Mouse (Mus musculus) cerebellum, postnatal 14 days (tissue): ENCODE data around the gene Il12rb1.
A peak's percentile ranks its signal among the peaks of the same experiment; 100 is the strongest.
"Not testable (repeated sequence)": the region's sequence is repeated elsewhere in the genome, so short reads cannot be mapped to it uniquely, and the experiment has no call there.

Source experiments
- DNase-seq, 2 experiments: peaks; one replicate each; pipeline ENCODE4 v3.0.0; 2021; ENCODE audit warnings: mixed read lengths in 2 of 2

Il12rb1 gene

DNA sequence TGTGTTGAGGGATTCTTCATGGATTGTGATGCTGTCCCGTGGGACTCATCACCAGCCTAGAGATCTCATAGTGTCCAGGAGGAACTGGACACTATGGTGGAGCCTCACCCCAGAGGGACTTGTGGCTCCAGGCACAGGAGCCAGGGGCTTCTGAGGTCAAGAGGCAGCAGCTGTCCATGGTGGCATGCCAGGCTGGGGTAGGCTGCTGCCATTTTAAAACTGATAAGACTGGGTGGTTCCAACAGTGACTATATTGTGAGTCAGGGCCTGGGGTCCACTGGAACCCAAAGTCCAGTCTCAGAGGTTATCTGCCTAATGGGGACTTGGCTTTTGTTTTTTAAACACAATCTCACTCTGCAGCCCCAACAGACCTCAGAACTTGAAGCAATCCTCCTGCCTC is 6.4 kb upstream of the Il12rb1 start:
- no peak for DNase-seq

DNA sequence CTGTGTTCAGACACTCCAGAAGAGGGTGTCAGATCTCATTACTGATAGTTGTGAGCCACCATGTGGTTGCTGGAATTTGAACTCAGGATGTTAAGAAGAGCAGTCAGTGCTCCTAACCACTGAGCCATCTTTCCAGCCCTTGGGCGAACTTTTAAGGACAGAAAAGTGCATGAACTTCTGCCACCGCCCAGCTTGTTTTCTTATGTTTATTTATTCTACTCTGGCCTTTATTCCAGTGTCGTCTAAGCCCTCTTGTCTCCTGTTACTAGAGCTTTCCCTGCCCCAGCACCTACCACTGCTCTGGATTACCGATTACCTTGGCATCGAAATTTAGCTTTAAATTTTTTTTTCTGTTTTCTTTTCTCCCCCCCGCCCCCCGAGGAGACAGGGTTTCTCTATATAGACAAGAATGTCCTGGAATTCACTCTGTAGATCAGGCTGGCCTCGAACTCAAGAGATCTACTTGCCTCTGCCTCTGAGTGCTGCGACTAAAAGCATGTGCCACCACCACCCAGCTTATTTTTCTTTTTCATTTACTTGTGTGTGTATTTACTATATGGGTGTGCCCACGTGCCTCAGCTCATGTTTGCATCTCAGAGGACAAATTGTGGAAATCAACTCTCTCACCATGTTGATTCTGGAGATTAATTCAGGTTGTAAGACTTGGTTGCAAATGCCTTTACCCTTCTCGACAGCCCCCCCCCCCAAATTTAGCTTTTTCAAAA is 5.3 kb upstream of the Il12rb1 start:
- DNase-seq = no peak

DNA sequence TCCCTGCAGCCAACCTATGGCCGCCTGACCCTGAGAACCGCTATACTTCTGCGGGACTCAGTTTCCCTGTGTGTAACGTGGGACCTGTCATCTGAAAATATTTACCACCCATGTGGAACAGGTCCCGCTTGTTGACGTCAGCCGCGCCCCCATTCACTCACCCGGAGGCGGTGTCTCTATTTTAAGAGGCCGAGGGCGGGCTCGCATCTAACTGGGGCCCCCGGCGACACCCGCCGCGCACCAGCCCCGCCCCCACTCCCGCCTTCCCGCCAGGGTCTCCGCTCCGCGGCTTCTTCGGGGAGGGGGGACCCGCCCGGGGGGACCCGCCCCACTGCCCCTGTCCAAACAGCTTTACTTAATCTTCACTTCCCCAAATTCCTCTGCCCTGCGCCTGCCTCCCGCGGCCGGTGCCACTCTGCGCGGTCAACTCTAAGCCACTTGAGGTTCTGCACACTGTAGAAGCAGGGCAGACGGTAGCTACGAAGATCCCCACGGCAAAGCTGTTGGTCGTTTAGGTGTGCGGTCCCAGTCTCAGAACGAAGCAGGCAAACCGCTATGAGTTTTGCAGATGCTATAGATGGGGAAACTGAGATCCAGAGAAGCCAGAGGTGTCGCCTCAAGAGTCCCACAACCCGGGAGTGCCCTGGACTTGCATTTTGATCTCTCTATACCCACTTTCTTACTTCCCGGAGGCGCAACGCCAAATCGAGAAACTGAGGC is 4.3 kb upstream of the Il12rb1 start:
- no peak for DNase-seq

DNA sequence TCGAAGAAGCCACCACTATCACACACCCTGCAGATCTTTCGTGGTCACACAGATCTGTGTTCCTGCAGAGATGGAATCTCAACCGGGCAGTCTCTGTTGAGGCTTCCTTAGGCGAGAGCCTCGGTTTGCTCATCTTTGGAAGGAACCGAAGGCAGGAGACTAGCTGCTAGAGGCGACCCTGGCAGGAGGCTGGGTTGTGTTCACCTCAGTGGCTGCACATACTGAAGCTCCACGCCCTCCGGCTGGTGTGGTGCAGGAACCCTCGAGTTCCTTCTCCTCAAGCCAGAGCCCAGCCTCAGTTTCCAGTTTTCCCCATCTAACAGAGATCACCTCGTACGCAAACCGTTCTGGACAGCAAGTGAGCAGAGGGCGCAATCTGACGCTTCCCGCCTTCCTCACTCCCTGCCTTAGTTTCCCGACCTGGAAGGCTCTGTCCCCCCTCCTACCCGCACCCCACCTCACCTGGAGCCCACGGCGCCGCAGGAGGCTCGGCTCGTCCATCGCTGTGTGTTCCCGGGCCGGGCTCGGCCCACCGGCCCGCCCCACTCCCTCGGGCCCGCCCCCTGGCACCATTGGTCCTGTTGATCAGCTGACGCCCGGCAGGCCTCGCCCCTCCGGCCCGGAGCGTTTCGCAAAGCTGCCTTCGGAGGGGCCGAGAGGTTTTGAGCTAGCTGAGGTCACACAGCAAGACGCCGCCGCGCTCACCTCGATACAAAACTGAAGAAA is 3.6 kb upstream of the Il12rb1 start, which contains the start of gene Mast3:
Mast3 (minus strand) TSS at position 574 of the 726 bp plus-strand sequence.
- peak; percentile 82 to 86 for DNase-seq

DNA sequence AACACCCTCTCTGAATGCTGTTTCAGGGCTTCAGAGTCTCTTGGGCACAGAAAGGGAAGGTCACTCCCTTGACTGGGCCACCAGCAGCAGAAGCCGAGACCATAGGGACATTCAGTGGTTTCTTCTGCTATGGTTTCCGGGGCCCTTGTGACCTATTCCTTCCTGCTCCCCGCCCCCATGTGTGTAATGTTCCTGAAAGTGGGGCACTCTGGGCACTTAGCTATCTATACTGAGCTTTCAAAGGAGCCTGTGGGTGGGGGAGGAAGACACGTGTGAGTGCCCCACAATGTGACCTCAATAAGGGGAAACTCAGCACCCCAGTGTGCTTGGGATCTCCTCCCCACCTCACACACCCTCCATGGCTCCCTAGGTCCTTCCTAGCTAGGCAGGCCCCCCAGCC is 1.7 kb upstream of the Il12rb1 start:
- no peak for DNase-seq

DNA sequence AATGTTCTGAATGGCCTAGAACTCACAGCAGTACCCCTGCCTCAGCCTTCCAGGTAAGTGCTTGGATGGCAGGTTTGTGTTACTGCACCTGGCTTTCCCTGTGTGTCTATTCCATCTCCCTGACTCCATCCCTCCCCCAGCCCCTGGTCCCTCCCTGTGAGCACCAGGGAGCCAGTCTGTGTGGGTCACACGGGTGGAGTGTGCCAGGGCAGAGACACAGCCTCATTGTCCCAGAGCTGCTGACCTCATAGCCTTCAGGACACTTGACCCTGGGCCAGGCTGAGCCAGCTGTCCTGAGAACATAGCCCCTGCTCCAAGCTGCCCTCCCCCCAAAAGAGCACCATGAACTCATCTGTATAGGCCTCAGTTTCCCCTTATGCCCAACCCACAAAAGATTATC is 945 bp upstream of the Il12rb1 start:
- no peak for DNase-seq

DNA sequence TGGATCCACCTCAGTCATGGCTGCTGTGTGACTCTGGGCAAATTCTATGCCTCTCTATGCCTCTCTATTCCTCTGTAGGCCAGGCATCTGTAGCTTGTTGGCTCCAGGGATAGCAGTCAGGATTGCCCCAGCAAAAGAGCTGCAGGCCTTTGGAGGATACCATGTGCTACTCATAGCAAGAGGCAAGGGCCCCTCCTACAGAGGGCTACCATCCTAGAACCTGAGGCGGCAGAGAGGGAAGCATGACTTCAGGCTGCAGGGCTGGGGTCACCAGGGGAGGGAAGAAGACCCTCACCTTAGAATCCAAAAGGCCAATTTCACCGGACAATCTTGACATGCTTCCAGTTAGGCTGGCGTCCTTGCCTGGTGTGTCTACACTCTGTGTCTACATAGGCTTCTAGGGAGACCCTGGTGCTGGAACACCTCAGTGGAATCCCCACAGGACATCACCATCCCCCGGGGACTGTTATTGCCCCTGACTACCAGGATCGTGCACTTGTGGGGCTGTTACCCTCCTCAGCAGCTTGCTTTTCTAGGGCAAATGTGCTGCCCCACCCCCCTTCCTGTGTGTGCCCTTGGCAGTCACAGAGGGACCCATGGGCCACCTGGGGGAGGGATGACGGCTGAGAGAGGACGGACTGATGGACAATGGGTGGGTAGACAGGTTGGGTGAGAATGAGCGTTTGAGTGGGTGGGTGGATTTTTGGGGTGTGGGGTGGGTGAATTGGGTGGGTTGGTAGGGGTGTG is 879 bp downstream of the Il12rb1 start:
- no peak for DNase-seq

DNA sequence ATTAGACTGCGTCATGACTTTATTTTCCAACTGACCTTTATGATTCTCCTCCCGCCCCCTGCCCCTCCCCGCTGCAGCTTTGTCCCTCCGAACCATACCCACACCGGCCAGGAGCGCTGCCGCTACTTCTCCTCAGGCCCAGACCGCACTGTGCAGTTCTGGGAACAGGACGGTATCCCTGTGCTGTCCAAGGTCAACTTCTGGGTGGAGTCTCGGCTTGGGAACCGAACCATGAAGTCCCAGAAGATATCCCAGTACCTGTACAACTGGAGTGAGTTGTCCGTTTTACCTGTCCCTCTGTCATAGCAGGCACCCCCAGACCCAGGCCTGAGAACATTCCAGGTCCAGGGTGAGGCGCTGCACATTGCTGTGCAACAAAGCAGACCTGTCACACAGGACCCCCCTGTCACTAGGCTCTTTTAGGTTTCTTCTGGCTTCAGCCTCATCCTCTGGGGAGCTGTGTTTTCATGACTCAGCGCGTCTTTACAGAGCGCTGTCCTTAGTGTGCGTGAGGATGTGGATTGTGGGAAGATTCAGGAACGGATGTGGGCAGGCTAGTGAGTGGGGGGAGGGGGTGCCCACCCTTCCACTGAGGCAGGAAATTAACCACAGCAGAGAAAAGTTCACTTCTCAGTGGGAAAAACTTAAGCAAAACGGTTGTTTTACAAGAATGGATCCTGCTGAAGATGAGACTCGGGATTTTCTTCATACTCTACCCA is 2.9 kb downstream of the Il12rb1 start:
- DNase-seq = no peak

DNA sequence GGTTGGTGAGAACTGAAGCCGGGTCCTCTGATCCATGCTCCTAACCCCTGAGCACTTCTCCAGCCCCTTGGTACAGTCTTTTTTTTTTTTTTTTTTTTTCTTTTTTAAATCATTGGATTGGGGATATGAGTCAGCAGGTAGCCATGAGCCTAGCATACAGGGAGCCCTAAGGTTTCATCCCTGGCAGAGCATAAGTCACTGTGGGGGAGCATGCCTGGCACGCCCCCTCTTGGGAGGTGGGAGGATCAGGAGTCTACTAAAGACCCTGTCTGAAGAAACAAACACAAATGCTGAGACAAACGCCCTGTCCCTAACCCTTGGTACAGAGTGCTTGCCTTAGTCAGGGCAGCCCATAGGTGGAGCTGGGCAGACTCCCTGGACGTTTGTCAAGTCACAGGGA is 3.8 kb downstream of the Il12rb1 start:
- no peak for DNase-seq

DNA sequence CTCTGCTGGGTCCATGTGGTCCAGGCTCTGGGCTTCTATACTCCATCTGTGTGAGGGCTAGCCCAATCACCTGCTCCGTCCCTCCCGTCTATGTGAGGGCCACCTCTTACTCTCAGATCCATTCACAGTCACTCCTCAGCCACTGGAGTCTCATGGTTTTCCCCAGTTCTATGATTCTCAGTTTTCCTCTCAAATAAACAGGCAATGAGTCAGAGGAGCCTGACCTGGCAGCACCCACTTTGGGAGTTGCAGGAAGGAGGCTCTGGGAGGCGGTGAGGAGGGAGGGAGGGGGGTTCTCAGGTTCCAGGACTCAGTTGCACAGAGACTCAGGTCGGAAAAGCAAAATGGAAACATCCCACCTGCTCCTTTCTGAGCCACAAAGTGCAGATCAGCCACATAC is 4.6 kb downstream of the Il12rb1 start:
- DNase-seq = no peak

DNA sequence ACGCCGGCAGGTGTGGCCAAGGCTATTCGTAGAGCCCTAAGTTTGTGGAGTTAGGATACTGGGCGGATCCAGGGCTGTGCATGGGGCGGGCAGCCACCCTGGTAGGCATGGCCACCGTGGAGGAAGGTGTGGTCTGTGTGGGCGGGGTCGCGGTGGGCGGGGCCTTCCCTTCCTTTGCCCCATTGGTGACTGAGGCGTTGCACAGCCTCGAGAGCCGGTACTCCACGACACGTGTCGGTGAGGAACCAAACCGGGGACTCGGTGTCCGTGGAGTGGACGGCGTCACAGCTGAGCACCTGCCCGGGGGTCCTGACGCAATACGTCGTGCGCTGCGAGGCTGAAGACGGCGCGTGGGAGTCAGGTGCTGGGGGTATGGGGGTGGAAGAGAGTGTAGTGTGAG is 8.4 kb downstream of the Il12rb1 start:
- no peak for DNase-seq

DNA sequence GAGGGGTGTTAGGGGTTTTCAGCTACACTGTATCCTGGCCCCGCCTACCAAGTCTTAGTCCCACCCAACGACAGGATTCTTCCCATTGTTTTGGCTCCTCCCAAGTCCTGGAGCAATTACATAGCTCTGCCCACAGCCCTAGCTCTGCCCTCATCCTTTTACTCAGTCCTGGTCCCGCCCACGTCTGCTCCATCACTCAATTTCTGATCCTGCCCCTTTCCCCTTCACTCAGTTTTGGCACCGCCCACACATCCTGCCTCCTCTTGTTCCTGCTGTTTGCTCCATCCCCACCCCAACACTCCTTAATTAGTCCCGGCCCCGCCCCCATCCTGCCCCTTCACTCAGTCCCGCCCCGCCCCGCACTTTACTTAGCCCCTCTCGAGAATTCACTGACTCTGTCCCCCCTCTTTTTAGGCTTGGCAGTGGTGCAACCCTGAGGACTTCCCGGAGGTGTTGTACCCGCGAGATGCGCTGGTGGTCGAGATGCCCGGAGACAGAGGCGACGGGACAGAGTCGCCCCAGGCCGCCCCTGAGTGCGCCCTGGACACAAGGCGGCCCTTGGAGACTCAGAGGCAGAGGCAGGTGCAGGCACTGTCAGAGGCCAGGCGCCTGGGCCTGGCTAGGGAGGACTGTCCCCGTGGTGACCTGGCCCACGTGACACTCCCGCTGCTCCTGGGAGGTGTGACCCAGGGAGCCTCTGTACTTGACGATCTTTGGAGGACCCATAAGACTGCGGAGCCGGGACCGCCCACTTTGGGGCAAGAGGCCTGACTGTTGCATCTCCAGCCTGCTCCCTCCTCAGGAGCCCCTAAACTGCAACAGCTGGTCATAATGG is 12.1 kb downstream of the Il12rb1 start:
- DNase-seq = no peak

DNA sequence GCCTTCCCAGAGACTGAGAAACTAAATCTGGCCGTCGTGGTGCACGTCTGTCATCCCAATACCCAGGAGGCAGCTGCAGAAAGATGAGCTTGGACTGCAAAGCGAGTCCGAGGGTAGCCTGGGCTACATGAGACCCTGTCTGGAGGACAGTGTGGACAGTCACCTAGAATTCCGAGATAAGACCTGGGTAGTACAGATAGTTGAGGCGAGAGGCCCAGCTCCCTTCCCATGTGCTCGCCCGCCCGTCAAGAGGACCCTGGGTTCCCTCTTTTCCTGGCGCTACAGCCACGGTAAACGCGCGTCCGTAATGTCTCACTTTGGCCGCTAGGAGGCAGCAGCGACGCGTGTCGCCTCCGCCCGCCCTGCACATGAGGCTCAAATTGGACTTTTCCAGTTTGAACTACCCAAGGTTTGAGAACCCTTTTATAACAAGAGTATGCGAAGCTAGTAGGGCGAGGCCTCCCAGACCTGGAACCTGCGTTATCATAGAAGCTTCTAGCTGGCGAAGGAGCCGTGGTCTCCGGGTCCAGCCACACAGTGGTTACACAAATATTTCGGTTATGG is 13.2 kb downstream of the Il12rb1 start:
- DNase-seq = peak; percentile 82 to 83

DNA sequence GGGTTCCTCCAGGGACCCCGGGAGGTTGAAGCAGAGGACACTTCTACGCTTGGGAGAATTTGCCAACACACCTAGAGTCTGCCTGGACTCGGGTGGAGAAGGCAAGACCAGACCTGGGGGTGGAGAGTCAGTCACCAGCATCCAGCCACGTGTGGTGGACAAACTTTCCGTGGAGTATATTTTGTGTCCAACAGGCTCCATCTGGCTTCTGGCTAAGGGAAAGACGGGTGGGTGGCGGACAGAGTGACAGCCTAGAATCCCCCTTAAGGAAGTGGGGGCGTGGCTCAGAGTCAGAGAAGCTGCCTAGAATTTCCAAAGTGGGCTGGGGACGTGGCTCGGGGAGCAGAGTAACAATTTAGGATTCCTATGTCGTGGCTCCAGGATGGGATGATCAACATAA is 13.7 kb downstream of the Il12rb1 start:
- no peak for DNase-seq

DNA sequence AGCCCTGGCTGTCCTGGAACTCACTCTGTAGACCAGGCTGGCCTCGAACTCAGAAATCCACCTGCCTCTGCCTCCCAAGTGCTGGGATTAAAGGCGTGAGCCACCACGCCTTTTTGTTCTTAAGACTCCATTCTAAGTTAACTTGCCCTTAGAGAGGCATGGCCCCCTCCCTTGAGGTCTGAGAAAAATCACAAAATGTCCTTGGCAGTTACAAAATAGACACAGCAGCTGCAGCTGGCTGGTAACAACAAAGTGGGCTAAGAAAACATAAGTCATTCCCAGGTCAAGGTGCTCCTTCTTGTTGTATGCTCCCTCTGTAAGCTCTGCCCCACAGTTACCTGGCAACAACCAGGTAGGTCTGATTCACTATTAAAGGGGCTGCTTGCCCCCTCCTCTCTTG is 14.3 kb downstream of the Il12rb1 start:
- DNase-seq = not testable (repeated sequence)

DNA sequence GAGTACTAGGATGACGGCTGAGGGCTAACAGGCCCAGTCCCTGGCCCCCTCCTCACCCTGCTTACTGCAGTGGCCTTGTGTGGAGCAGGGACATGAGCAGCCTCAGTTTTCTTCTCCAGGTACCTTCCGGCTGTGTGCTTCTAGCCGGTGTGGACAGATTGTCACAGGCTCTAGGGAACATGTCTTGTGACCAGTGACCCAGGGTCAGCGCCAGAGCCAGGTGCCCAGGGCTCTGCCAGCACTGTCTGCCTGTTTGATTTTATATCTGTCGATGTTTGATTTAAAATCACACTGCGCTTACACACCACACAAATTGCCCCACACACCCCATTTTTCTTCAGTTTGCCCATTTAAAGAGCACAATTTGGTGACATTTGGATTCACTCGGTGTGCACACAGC is 15.6 kb downstream of the Il12rb1 start:
- DNase-seq = no peak

DNA sequence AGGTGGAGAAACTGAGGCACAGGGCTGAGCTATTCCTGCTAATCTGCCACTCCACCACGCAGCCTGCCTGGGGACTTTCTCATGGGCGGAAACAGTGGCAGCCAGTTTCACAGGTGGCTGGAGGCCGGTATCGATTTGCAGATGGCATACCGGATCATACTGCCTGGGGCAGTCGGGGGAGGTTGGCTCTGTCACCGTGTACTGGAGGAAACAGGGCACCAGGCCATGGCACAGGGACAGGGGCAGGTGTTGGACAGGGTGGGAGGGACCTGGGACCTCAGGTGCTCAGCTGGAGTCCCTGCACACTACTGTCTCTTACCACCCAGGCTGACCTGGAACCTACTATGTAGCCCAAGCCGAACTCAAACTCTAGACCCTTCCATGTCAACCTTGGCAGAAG is 17.6 kb downstream of the Il12rb1 start:
- DNase-seq = no peak

DNA sequence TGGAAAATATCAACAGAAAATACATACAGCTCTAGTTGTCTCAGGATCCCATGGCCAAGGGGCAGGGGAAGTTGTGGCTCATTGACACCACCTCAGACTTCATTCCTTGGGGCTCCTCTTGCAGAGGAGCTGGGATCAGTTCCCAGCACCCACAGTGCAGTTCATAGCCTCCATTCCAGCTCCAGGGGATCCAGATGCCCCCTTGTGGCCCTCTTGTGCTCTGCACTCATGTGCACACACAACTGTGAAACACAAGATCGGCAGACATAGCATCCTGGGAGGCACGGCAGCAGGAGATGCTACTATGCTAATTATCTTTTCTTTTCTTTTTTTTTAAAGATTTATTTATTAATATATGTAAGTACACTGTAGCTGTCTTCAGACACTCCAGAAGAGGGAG is 18.8 kb downstream of the Il12rb1 start:
- no peak for DNase-seq

DNA sequence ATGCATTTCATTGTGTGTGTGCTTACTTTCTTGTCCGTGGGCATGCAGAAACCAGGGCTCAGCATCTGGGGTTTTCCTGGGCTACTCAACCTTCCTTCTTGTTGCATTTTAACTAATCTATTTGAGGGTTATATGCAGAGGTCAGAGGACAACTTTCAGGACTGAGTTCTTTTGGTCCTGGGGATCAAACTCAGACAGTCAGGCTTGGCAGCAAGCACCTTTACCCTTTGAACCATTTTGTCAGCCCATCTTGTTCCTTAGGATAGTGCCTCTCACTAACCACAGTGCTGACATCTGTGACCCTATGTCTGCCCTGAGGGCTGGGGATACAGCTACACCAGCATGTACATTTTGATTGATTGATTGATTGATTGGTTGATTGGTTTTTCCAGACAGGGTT is 19.5 kb downstream of the Il12rb1 start:
- no peak for DNase-seq

DNA sequence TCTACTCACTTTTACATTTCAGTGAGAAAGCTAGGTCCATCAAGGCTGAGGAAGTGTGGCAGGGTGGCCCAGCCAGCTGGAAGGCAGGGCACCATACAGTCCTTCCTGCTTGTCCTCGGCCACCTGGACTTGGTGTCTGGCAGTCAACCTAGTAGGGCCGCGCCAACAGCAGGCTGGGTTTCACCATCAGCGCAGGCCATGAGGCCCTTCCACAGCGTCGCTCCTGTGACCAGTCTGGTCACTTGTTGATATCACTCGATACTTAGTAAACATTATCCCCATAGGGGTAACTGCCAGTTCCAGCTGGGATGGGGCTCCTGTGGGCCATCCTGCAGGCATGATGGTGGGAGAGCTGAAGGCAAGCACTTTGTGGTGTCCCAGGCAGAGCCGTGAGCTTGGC is 23.3 kb downstream of the Il12rb1 start:
- DNase-seq = no peak

DNA sequence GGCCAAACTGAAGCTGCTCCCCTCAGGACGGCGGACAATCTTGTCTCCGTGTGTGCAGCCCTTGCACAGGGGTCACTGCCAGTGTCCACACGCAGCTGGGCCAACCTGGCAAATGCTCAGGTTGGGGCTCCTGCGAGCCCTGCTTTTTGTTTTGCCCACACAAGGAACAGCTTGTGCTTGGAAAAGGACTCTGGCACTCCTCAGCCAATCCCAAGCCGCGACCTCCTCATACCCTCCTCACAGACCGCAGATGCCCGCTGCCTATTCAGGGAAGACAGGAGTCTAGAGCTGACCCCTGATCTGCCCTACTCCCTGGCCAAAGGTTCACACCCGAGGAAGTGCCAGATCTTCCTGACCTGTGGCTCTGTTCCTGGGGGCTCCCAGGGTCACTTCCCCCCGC is 24.1 kb downstream of the Il12rb1 start:
- DNase-seq = no peak
